Mouse (Mus musculus): ENCODE results near the gene Dhodh.

Gene Dhodh

DNA sequence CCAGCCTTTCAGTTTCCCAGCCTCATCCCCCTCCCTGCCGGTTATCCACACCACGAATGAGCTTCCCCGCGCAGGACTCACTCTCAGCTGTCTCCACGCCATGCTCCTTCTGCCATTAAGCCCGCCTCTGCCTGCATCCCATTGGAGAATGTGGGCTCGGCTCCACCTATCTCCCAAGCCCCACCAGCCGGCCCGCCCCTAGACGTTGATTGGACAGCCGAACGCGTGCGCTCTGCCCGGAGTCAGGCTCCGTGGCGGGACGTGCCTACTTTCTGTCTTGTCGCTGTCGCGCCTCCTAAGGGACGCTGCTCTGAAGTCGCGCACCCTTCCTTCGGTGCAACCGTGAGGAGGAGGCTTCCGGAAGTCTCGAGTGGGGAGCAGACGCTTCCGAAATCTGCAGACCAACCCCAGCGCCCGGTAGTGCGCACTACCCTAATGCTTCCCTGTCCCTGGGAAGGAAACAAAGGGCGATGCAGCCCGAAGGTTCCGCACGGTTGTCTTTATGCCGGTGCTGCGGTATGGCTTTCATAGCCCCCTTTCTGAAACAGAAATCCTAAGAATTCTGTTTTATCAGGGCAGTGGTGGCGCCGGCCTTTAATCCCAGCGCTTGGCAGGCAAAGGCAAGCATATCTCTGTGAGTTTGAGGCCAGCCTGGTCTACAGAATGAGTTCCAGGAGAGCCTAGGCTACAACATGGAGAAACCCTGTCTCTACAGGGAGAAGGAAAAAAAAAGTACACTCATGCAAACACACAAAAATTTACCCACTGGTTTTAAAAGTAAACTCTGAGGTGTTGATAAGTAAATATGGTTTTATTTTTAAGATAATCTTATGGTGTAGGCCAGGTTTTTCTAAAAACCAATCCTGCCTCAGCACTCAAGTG lies at the start of gene Dhodh:
TSS of gene Dhodh (minus strand) at position 403 of the 882 bp plus-strand sequence.
- peak; percentile 82 for DNase-seq (ENCODE audit: low spot score)

DNA sequence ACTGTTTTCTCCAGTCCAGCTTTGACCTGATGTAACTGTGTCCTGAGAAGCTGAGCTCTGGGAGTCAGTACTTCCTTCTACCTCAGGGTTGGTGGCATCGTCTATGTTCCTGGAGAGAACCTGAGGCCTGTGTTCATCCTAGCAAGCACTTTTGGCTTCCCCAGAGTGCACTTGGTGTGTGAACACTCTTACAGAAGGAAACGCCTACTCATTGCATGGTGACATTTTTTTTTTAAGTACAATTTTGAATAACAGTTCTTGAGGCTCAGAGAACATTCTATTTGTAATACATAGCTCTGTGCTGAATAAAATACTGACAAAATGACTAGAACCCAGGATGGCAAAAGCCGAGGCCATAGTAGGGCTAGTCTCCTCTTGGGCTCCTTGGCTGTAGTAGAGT lies 48.4 kb upstream of the Dhodh start:
- DNase-seq (ENCODE audit: low spot score), result no peak

DNA sequence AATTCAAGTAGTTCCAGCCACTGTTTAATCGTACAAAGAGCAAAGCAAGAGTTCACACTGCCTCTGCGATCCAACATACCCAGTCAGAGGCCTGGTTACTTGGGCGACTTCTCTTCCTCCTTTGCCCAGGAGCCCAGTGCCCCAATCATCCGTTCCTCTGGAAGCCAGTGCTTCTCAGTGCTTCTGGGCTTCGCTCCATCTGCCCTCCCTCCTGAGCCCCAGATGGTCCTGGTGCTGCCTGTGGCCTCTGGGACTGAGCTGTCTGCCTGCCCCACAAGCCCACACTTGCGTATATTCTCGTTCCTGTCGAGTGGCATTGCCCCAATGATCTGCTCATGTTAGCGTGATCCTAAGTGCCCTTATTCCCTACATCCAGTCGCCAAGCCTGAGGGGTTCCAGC lies 42.3 kb upstream of the Dhodh start:
- DNase-seq (ENCODE audit: low spot score), result no peak

DNA sequence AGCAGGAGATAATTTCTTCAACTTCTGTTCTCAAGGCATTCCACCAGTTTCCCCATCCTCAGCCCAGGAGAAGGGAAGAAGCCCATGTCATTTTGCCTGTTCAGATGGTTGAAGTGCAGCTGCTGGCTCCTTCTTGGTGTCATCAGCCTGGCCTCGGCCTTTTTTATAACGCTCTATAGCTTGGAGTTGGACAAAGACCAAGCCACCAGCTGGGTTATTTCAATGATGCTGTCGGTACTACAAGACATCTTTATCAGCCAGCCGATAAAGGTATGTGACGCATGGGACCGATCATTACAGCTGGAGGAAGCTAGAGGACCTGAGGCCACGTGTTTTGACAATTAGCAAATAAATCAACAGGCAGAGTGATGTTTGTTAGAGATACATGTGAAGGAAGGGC lies 40.0 kb upstream of the Dhodh start:
- no peak for DNase-seq (ENCODE audit: low spot score)

DNA sequence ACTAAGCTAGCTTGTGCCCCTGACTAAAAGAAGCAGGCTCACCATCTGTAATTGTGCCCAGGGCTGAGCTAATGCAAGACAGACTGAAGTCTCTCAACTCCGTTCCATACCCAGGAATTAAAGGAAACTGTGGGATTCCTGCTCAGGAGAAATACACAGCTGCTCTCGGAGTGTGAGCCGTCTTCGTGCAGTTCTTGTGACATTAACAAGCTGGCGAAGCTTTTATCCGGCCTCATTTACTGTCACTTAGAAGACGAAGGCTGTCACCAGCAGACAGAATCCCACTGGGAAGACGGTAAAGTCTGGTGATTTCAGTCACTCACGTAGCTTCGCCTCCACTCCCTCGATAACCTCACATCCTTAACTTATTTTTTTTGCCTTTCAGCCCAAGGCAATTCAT lies 38.9 kb upstream of the Dhodh start:
- no peak for DNase-seq (ENCODE audit: low spot score)

DNA sequence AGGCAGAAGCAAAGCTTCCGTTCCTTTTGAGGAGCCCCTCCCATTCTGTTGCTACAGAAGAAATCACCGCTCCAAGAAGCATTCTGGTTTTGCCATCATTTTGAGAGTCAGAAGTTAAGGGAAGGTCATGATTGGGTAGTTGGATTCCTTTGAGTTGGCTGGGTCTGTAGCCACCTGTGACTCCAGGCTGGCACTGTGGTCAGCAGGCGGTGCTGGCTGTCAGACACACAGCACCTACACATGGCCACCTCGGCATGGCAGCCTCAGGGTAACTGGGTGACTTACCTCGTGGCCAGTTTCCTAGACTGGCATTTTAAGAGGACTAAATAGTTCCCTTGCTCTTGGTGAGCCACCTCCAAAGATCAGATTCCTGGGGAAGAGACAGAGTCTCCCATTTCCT lies 32.8 kb upstream of the Dhodh start:
- DNase-seq (ENCODE audit: low spot score), result no peak

DNA sequence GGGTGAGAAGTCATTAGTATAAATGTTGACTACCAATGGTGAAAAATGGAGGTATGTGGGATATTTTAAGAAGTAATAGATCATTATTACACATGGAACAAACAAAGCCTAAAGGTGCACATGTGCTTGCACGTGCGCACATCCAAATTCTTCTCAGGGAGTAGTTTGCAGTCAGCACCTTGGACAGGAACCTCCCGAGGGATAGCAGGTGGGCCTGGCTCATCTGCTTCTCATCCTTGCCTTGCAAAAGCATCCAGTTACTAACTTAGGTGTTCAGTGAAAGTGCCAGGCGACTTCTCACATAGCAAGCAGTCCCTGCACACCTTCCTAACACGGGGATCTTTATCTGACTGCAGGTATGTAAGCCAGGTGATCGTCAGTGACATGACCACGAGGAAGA lies 31.9 kb upstream of the Dhodh start:
- DNase-seq (ENCODE audit: low spot score), result no peak

DNA sequence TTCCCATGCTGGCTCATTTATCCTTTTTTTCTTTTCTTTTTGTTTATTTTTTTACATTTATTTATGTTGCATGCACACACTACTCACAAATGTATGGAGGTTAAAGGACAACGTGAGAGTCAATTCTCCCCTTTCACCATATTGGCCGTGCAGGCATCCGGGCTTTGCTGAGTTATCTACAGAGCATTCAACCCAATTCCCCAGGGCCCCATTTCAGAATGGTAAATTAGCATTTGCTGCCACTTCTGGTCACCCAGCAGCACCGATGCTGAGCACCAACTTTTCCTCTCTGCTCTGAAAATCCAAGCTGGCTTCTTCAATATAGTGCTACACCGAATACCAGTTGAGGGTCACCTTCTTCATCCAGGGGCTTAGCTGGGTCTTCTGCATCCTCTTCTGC lies 30.4 kb upstream of the Dhodh start:
- DNase-seq (ENCODE audit: low spot score), result no peak

DNA sequence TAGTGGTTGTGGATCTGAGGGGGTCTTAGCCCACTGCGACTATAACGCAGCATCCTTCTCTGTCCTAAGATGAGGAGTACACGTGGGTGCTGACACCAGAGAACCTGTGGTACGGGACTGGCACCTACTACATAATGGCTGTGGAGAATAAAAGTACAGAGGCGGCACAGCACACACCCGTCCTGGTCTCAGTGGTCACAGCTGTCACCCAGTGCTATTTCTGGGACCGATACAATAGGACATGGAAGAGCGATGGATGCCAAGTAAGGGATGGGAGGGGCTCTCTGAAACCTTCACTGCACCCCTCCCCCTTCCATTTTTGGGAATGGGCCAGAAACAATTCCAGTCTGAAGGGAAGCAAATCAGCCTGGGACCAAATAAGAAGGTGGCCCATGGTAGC lies 26.7 kb upstream of the Dhodh start:
- no peak for DNase-seq (ENCODE audit: low spot score)

DNA sequence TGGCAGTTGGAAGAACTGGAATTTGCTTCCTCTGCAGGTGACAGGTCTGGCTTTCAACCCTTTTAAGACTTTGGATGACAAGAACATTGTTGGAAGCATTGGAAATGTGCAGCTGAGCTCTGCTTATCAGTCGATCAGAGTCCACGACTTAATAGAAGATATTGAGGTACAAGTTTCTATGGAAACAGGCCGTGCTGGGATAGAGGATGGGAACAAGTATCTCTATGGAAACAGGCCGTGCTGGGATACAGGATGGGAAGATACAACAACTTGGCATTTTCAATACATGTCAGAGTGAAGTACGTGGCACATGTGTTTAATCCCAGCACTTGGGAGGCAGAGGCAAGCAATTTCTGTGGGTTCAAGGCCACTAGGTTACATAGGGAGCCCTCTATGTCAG lies 24.0 kb upstream of the Dhodh start:
- no peak for DNase-seq (ENCODE audit: low spot score)

DNA sequence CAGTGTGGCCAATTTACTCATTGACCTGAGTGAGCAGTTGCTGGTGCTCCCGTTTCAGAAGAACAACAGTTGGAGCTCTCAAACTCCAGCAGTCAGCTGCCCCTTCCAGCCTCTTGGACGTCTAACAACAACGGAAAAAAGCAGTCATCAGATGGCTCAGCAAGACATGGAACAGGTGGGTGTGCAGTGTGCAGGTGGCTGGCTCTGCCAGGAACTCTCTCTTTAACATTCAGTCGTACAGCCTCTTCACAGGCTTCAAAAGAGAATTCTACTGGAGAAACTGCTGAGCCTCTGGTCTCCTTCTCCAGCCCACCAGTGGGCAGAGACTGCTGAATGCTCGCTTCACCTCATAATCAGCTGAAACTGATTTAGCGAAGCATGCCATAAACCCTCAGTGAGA lies 20.2 kb upstream of the Dhodh start:
- no peak for DNase-seq (ENCODE audit: low spot score)

DNA sequence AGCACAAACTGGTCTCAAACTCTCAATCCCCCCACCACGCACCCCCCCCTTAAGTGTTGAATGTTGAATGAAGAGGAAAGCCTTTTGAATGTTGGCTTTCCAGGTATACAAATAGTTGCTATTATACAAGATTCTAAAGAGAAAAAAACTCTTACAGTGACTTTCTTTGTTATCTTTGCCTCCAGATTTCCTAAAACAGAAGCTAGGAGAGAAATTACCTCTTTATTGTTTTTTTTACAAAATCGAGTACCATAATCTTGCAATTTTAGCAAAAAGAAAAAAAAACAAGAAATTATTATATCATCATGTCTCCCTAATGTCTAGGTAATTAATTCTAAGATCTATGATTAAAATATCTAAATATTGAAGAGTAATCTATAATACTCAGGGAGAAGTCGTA lies 7.1 kb upstream of the Dhodh start:
- DNase-seq (ENCODE audit: low spot score), result no peak

DNA sequence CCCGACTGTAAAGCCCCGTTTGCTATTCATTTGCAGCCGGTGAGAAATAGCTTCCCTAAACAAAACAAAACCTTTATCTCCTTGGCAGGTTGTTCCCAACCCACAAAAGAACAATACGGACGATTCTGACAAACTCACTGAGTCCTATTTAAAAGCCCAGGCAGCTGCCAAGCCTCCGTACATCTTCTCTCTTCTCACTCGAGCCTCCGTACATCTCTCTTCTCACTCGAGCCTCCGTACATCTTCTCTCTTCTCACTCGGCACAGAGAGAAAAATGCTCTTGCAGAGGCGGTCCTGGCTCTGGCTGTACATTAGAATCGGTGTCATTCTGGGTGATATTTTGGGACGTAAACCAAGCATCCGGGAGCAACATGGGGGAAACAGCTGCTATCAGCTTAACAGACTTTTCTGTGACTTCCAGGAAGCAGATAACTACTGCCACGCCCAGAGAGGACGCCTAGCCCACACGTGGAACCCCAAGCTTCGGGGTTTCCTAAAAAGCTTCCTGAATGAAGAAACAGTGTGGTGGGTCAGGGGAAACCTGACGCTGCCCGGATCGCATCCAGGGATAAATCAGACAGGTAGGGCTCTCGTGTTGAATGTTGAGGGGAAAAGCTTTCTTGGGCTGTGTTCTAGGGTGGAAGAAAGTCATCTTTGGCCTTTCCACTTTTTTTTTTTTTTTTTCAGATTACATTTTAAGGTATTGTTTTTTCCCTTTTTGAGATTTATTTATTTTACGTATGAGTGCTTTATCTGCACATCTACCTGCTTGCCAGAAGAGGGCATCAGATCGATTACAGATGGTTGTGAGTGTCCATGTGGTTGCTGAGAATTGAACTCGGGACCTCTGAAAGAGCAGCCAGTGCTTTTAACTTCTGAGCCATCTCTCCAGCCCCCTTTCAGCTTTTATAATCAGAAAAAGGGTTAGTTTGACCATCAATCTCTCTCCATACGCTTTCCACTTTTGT lies 6.1 kb upstream of the Dhodh start, which contains the start of gene Pkd1l3:
TSS of gene Pkd1l3 (plus strand) at position 275 of the 968 bp plus-strand sequence.
- no peak for DNase-seq (ENCODE audit: low spot score)

DNA sequence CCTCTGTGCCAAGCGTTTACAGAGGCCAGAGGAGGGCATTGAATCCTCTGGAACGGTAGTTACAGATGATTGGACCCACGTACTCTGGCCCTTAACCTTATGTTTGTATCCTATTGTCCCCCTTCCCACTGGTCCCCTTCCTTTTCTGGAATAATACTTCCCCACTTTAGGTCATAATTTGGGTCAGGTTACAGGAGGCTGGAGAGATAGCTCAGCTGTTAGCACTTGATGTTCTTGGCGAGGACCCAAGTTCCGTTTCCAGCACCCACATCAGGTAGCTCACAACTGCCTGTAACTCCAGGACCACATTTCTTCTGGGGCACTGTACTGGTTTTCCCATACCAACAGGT lies 655 bp upstream of the Dhodh start:
- DNase-seq (ENCODE audit: low spot score), result no peak

DNA sequence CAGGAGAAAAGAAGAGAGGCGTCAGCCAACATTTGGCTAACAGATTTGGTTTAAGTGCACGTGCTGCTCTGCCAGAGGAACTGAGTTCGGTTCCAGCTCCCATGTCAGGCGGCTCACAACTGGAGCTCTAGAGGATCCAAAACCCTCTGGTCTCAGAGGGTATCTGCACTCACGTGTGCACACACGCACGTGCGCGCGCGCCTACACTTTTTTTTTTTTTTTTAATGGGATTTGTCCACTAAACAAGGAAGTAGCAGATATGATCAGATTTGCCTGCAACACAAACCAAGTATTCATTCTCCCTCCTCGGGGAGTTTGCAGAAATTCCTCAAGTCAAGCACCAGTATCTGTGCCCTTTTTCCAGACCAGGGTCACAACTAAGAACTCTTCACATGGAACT lies 823 bp downstream of the Dhodh start:
- no peak for DNase-seq (ENCODE audit: low spot score)

DNA sequence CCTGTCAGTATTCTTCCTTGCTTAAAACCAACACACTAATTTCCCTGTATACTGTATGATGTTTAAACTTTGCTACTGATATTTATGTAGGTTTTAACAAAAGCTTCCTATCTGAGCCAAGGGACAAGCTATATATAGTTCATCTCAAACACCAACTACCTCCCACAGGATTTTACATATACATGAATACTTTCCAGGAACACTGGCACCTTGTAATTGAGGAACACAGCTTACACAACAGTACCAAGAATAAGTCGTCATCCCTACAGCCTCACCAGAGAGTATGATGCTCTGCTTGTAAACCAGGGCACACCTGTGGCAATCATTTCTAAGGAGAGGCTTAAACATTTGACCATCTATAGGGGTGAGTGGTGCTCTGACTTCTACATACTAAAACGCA lies 1.7 kb downstream of the Dhodh start:
- DNase-seq (ENCODE audit: low spot score), result no peak

DNA sequence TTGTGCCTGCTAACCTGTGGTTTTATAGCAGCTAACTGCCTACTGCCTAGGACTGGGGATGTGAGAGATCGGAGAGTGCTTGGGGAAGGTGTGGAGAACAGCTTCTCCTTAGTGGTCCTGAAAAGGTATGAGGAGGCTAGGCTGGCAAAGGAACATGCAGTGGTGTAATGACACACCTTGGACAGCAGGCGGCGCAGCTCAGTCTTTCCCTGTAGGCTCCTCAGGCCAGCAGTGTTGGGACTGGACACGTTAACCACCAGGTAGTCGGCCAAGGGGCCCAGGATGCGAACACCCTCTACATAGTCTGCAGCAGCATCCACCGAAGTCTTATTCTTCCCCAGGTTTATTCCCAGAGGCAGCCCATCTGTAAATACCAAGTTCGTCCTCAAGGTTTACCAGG lies 12.6 kb downstream of the Dhodh start:
- DNase-seq (ENCODE audit: low spot score), result no peak

DNA sequence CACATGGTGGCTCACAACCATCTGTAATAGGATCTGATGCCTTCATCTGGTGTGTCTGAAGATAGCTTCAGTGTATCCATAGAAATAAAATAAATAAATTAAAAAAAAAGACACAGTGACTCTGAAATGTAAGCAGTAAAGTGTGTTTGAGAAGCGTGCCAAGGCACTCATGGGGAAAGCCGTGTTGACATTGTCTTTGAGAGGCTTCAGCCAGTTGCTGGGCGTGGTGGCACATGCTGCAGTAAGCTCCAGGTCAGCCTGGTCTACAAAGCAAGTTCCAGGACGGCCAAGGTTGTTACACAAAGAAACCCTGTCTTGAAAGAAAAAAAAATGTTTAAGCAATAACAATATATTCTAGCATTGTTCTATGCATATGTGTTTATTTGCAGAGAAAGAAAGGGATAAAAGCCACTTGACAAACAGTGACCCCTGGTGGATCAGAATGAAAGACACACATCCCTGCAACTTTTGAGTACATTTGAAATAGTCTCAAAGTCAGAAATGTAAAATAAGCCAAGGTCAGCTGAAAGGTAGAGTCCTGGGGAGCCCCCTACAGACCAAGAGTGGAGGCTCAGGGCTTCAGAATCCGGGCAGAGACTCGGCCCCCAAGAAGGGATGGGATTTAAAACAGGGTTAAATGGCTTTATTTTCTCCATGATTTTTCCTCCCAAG lies 15.2 kb downstream of the Dhodh start:
- DNase-seq (ENCODE audit: low spot score), result no peak

DNA sequence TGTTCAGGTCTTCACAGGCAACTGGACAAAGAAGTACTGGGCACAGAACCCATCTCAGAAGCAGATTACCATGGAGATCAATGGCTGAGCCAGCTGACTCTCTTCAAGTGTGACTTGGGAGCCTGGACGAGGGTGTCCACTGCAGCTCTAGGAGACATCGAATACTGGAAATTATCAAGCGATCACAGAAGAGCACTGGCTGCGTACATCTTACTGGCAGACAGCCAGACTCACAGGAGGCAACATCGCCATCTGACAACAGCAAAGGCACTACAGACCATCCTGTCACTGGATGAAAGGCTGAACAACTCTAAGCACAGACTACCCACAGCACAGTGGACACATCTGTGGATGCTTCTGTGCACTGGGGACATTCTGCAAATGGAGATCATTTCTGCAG lies 16.3 kb downstream of the Dhodh start:
- DNase-seq (ENCODE audit: low spot score), result no peak

DNA sequence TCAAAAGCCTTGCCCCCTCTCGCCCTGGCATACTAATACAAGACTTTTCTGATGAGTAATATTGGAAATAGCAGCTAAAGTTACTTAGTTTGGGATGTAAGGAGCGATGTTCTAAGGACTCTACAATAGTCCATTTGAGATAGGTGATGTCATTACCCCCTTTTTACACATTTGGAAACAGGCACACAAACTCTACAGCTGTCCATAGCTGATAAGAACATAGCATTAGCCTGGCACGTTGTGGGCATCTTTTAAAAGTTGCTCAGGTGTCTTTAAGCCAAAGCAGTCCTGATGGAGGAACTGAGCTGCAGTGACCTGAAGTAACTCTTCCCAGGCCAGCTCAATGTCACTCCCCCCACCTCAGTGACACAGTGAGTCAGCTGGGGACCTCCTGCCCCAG lies 17.1 kb downstream of the Dhodh start:
- DNase-seq (ENCODE audit: low spot score), result no peak

DNA sequence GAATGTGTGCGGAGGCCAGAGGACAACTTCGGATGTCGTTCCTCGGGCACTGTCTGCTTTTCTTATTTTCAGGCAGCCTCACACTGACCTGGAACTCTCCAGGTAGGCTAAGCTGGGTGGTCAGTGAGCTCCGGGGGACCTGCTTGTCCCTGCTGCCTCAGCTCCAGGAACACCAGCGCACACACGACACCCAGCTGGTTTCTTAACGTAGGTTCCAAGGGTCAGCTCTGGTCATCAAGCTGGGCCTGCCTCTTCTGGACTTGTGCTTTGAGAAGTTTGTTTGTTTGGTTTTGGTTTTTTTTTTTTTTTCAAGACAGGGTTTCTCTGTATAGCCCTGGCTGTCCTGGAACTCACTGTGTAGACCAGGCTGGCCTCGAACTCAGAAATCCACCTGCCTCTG lies 17.6 kb downstream of the Dhodh start:
- DNase-seq (ENCODE audit: low spot score), result no peak

DNA sequence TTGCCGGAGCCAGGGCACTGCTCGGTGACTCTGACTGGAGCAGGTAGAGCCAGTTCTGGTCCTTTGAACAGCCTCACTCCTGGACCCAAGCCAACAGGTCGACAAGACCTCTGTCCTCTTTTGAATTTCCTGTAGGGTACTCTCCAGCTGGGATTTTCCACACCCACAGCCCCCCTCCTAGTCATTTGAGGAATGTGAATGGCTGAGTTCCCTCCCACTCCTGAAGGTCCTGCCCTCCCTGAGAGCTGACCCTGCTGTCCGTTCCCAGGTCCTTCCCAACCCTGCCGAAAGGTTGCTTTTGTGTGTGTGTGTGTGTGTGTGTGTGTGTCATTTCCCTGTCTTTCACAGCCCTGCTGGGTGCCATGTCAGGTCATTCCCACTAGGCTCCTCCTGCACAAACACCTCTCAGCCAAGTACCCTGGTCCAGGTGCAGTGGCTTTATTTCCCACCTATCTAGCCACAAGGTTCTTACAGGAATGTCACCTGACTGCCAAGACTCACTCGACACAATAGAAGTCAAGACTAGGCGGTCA lies 21.4 kb downstream of the Dhodh start:
- DNase-seq (ENCODE audit: low spot score), result no peak

Measured in urinary bladder, postnatal 10 days (tissue).